Mouse (Mus musculus) cortical plate, adult 2 months (tissue): ENCODE measurements at regions not wholly inside any gene's neighbourhood (a gene's known extent, or its start where the extent isn't known, plus 50 kb on each side); places are given as distances from the start of the nearest gene placed in this dataset.

Source experiments
- H3K27ac ChIP-seq: fragments of 200-500 bp; 2 replicates; pipeline ENCODE4 v1.5.1; 2012; ENCODE audit warnings: low read length, control low read depth, inconsistent platforms; ENCODE audit not compliant: insufficient read depth
- H3K4me1 ChIP-seq: fragments of 200-500 bp; 2 replicates; pipeline ENCODE4 v1.6.1; 2011; ENCODE audit warnings: low read length; ENCODE audit not compliant: control insufficient read depth, insufficient read depth
- H3K4me3 ChIP-seq: fragments of 200-500 bp; 2 replicates; pipeline ENCODE4 v1.5.1; 2011; ENCODE audit warnings: mild to moderate bottlenecking, low read length, control low read depth; ENCODE audit not compliant: insufficient read depth
- CTCF ChIP-seq: fragments of 200-500 bp; IDR thresholded peaks from 2 replicates; pipeline ENCODE4 v1.5.1; 2011; ENCODE audit warnings: mild to moderate bottlenecking, control low read depth, low read length; ENCODE audit not compliant: insufficient read depth; ENCODE audit errors: extremely low read depth
- POLR2A ChIP-seq: fragments of 200-500 bp; IDR thresholded peaks from 2 replicates; pipeline ENCODE4 v1.6.1; 2011; ENCODE audit warnings: mild to moderate bottlenecking, low read length, control low read depth; ENCODE audit not compliant: insufficient read depth; ENCODE audit errors: extremely low read depth

DNA sequence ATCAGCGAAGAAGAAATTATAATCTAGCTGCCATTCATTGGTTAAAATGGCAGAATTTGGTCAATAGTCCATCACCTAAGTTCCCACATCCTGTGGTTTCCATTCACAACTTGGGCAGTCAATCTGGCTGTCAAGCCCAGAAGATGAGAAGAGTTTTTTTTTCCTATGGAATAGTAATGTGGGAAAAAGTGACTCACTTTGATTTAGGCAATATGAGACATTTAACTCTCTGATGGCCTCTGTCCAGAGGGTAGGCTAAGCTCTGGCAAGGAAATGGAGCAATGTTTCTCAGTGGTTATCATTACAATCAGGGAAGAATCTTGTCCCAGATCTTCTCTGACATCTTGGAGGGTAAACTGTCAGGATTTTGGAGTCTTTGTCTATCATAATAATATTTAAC is 367.9 kb downstream of the Ets1 start:
- no peak for TF ChIP-seq CTCF
- no peak for TF ChIP-seq POLR2A
- no peaks in the 10 kb centered on the region for H3K4me1 ChIP-seq

DNA sequence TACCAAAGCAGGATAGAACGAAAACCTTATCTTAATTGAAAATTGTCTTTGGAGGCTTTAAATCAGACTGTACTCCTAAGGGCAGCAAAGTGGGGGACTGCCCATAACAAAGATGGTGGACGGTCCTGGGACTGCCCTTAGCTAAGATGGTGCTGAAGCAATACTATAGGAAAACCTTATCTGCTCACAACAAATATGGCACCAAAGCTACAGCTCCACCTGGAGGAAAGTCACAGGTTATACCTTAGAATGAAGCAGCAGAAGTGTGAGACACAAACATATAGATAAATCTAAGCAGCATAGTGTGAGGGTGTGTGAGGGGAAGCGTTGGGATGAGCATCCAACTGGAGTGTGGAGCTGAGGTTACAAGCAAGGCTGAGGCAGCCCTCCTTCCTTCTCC is 368.5 kb downstream of the Ets1 start:
- Histone ChIP-seq H3K4me1 (no peaks in the 10 kb centered on the region), H3K4me3 (no peak overlapping the region), H3K27ac (no peak overlapping the region)
- TF ChIP-seq CTCF (no peak), POLR2A (no peak)

More for the DNA sequence above, 367.9 kb downstream of the Ets1 start:
- Histone ChIP-seq H3K4me3 (no peak overlapping the region), H3K27ac (no peak overlapping the region)

DNA sequence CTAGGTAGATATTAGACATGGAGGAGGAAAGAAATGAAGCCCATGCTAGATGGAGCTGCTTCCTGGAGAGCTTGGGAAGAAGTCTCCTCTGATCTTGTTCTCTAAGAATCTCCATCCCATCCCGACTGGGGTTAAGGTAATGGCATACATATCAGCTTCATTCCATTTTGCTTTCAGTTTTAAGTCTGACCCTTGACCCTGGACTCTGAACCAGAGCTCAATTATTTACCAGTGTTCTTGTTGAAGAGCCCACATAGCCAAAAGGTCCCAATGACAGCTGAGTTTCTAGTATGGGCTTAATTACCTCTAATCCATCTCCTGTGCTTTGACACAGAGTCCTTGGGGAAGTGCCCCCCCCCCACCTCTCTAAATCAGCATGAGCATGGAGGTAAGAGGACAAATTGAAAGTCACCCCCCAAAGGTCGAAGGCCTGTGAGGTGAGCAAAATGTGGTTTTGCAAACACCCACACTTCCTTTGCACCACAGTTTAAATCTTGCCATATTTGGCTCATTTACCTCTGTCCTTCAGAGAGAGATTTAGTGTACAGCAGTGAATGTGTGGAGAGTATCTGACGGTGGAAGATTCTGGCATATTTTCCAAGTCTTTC is 371.5 kb downstream of the Ets1 start:
- H3K4me3 ChIP-seq: no peak overlapping the region
- no peak for TF ChIP-seq POLR2A
- TF ChIP-seq CTCF: no peak
- no peak overlapping the region for H3K27ac ChIP-seq
- H3K4me1 ChIP-seq: no peaks in the 10 kb centered on the region

DNA sequence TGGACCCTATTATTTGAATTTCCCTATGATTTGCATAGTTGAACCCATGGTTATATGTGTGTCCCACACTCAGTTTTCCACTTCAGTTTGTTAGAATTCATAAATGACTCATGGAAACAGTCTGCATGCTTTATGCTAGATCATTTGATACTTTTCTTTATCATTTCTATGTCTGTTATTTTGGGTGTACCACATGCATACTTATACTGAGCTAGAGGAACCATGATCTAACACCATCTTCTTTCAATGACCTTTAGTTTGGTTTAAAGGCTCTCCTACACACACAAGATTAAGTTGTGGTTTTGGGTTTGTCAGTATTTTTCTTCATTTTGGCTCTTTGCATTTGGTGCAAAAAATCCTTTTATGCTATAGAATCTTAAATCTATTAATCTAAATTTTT is 375.2 kb downstream of the Ets1 start:
- no peak for TF ChIP-seq POLR2A
- TF ChIP-seq CTCF: no peak
- no peaks in the 10 kb centered on the region for H3K4me1 ChIP-seq
- no peak overlapping the region for H3K4me3 ChIP-seq
- no peak overlapping the region for H3K27ac ChIP-seq

DNA sequence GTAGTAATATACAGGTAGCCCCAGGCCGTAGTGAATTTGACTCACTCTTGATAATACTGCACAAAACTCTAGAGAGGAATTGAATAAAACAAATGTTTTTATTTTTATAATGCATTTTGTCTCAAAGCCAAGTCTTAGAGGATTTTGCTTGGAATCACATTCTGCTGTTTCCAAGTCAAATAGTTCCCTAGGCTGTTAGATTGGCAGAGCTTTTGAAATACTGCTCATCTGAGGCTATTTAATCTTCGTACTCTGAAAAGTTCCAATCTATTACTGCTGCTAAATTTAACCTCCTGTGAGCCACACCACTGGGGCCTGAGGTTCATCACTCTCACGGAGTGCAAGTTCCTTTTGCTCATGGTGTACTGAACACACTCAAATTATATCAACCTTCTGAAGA is 399.4 kb downstream of the Ets1 start:
- Histone ChIP-seq H3K27ac (no peak overlapping the region), H3K4me1 (no peaks in the 10 kb centered on the region), H3K4me3 (no peak overlapping the region)
- TF ChIP-seq POLR2A (no peak), CTCF (no peak)

DNA sequence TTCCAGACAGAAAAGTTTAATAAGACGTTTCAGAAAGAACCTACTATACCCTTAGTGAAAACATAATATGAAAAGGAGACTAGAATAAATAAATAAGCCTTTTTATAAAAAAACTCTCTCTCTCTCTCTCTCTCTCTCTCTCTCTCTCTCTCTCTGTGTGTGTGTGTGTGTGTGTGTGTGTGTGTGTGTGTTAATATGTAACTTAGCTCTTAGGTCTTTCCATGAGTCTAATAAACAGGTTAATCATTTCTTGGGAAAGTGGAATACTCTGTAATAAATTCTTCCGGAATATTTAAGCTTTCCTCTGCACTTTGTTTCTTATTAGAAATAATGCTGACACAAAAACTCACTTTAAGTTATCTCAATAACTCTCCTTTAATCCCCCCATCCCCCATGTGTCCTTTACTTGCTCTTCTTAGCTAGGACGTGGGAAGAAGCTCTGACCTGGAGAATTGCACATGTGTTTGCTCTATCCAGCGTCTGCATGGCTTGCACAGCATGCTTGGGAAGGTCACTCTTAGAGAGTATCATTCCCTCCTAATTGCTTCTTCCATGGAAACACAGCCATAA is 403.3 kb downstream of the Ets1 start:
- H3K4me3 ChIP-seq: no peak overlapping the region
- TF ChIP-seq POLR2A (no peak), CTCF (no peak)
- no peak overlapping the region for H3K27ac ChIP-seq
- no peaks in the 10 kb centered on the region for H3K4me1 ChIP-seq

DNA sequence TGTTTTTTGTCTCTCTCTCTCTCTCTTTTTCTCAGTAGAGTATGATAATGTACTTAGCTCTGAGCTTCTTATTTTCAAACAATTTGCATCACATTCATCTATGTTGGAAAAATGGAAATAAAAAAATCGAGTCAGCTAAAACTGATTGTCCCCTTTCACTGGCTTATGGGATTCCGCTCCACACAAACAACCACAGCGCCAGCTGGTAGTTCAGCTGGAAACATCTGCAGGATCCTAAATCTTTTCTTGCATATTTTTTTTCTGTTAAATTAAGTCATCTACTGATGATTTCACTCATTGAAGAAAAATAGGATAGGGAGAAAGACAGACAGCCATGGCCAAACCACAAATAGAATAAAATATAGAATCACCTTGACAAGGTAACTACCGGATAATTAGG is 414.8 kb downstream of the Ets1 start:
- Histone ChIP-seq H3K27ac (no peak overlapping the region), H3K4me1 (no peaks in the 10 kb centered on the region), H3K4me3 (no peak overlapping the region)
- no peak for TF ChIP-seq POLR2A
- no peak for TF ChIP-seq CTCF

DNA sequence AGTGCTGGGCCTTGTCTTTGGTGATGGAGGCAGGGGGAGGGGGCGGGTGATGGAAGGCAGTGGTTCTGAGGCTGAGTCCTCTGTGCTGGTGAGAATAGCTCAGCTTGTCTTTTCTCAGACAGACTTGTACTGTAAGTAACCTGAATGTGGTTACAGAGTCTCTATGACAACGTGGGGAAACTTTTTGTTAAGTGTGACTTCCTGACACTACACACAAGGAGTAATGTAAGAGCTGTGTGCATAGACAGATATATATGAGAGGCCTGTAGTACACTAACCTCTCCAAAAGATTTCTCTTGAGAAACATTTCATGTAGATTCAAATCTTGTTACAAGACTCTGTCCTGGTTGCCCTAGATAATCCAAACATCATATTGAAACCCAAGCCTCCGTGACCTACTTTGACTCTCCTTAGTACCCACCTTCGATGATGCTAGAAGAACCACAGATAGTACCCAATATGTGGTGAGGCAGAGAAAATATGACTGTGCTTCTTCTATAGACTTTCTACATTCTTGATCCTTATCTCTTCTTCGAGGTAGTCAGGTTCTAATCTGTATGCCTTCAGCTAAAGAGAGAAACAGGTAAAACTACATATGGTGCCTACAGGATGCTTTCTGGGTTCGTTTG is 424.7 kb downstream of the Ets1 start:
- no peak overlapping the region for H3K4me3 ChIP-seq
- no peaks in the 10 kb centered on the region for H3K4me1 ChIP-seq
- no peak for TF ChIP-seq POLR2A
- no peak for TF ChIP-seq CTCF
- H3K27ac ChIP-seq: no peak overlapping the region

DNA sequence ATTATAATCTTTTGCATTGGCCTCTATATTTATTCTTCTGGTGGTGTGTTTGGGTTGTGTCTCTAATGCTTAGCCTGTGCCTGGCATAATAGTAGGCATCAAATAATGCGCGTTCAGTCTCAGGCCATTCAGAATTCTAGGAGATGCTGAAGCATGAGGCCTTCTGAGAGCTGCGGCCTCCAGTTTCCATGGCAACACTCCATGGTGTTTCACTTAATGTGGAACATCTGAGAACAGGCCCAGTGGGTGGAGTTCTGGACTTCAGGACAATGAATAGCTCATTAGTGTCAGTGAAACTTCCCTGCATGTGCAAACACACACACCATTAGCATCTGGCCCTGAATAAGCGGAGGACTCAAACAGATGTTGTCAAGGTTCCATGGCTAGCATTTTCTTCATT is 426.5 kb downstream of the Ets1 start:
- Histone ChIP-seq H3K4me3 (no peak overlapping the region), H3K4me1 (no peaks in the 10 kb centered on the region), H3K27ac (no peak overlapping the region)
- TF ChIP-seq POLR2A (no peak), CTCF (no peak)

DNA sequence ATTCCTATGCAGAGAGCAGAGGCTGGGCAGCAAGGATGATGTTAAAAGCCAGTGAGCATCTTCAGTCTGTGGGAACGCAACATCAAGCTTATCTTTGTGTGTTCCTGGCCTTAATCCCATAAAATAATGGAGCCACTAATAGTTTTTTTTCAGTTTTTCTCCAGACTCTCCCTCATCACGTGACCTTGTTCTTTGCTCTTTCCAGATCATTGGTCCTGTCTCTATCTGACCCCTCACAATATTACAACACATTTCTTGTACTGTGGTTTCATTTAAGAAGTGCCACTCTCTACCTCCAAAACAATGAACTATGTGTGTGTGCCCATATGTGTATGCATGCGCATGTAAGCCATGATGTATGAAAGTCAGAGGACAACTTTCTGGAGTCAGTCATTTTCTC is 429.3 kb downstream of the Ets1 start:
- no peaks in the 10 kb centered on the region for H3K4me1 ChIP-seq
- no peak overlapping the region for H3K27ac ChIP-seq
- TF ChIP-seq CTCF (no peak), POLR2A (no peak)
- H3K4me3 ChIP-seq: no peak overlapping the region
